Mouse (Mus musculus) heart, postnatal 0 days (tissue): ENCODE data around the gene Socs5.

Experiments used
- CTCF ChIP-seq: IDR thresholded peaks from 2 replicates; pipeline ENCODE4 v1.5.1; 2016; ENCODE audit warnings: antibody characterized with exemption, control low read depth, low read depth
- EP300 ChIP-seq: IDR thresholded peaks from 2 replicates; pipeline ENCODE4 v1.6.1; 2016; ENCODE audit warnings: antibody characterized with exemption, low read depth

- TF ChIP-seq CTCF (no peak), EP300 (no peak)
These were observed 34.0 kb upstream of the Socs5 start for GRCm38 (mm10) chr17:87073470-87073869.
